Mouse (Mus musculus): ENCODE measurements around the gene Zfp335.
"Not testable (repeated sequence)": the region's sequence is repeated elsewhere in the genome, so short reads cannot be mapped to it uniquely, and the experiment has no call there.

The Zfp335 gene

DNA sequence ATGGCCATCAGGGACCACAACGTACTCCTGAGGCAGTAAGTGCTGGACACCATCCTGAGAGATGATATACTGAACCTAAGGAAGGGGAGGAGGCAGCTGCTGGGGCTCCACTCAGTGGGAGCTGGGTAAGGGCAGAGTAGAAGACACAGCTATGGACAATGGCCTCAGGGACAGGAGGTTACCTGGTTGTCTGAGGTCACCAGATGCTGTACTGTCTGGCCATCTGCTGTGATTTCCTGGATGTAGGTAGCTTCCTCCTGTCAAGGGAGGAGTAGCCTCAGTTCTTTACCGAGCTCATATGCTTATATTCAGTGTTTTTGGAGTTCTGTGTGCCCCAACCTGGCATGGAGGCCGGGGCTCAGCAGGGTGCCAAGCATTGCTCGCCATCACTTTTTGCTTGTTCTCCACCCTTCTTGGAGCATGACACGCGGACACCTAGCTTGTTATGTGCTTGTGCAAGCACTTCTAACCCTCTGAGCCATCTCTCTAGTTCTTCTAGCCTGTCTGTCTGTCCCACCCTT is 18.8 kb downstream of the Zfp335 start:
- no peak for DNase-seq

DNA sequence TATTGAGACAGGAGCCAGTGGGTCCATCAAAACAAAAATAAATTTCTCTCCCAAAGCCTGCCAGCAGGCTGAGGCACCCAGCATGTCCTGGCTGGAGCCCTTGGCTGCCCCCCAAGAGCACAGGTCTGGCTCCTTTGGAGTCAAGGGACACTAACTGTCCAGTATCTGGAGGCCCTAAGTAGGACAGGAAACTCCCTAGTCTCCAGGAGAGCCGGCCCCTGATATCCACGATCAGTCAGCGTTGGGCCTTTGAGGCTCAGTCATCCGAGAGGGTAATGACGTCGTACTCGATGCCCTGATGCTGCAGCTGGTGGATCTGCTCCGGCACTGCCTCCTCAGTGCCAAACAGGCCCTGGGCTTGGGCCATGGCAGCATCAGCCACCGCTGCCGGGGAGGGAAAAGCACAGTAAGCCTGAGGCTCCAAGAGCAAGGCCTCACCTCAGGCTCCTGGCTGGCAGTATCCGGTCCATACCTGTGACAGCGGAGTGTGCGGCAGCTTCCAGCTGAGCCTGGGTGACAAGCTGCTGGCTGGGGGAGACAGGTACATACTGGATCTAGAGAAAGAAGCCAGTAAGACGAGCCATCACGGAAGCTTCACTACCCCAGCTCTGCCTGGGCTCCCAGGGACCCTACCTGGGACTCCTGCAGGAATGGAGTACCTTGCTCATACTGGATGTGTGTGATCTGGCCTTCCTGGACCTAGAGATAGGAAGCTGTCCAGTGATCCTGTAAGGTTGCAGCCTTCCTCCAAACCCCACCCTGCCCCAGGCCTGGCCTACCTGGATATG is 19.5 kb downstream of the Zfp335 start:
- DNase-seq, result no peak

DNA sequence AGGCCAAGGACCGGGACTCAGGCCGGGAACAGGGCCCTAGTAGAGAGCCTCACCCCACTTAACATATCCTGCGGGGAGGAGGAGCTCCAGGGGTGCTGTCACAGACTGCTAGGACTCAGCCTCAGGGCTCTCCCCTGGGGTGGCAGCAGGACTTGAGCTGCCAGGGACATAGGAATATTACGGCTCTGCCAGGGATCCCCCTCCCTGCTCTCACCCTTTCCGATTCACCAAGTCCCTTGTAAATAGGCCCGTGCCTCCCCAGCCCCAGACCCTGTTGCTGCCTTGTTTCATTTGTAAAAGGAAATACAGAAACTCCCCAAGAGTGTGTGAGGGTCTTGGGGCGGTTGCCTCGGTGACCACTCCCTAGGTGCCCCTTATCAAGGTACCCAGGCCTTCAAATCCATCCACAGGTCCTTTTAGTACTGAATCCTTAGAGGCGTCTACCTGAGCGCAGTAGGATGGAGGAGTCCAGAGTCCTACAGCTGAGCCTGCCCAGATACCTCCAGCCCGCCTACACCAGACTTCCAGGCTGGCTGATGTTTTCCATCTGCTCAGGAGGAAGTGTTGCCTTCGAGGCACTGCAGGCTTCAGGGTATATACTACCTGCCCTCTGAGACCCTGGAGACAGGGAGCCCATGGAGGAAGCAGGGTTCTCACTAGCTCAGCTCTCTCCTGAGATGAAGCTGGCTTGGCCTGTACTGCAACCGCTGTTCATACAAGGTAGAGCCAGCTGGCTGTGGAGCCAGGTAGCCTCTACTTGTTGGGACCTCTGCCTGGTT is 20.3 kb downstream of the Zfp335 start:
- DNase-seq, result no peak

DNA sequence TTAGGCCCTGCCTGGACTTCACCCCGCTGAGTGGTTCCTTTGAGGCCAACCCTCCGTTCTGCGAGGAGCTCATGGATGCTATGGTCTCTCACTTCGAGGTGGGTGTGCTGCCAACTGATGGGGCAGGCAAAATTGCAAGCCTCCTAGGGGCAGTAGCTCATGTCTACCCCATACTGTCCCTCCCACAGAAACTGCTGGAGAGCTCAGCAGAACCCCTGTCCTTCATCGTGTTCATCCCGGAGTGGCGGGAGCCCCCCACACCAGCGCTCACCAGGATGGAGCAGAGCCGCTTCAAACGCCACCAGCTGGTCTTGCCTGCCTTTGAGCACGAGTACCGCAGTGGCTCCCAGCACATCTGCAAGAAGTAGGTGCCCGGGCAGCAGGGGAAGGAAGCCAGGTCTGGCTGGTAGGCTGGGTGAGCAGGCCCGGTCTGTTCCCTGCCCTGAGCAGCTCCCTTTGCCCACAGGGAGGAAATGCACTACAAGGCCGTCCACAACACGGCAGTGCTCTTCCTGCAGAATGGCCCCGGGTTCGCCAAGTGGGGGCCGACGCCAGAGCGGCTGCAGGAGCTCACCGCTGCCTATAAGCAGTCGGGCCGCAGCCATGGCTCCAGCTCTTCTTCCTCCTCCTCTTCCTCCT is 21.0 kb downstream of the Zfp335 start:
- no peak for DNase-seq

DNA sequence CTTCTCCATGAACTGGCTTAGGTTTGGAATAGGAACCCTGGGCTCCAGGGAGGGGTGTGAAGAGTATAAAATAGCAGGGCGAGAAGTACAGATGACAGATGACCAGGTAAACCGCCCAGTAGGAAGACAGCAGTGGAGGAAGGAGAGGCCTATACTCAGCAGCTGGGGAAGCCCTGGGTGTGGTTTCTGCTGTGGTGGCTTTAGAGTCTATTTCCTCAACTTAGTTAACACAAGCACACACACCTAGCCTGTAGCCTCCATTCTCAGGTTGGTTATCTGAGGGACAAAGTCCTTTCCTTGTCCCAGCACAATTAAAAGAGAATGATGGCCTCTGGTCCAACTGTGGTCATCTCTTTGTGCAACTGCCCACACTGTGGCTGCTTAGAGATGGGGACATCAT is 21.6 kb downstream of the Zfp335 start:
- no peak for DNase-seq

DNA sequence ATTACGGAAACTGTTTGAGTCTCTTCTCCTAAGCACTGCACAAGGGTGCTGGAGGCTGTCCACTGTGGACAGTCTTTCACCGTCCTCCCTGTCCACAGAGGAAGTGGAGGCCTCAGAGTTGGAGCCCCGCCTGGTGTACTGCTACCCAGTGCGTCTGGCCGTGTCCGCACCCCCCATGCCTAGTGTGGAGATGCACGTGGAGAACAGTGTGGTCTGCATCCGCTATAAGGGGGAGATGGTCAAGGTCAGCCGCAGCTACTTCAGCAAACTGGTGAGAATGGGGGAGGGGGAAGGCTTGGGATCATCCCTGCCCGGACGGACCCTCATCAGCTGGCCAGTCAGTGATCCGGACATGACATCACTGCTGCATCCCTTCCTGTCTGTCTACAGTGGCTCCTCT is 22.6 kb downstream of the Zfp335 start:
- DNase-seq, result no peak

DNA sequence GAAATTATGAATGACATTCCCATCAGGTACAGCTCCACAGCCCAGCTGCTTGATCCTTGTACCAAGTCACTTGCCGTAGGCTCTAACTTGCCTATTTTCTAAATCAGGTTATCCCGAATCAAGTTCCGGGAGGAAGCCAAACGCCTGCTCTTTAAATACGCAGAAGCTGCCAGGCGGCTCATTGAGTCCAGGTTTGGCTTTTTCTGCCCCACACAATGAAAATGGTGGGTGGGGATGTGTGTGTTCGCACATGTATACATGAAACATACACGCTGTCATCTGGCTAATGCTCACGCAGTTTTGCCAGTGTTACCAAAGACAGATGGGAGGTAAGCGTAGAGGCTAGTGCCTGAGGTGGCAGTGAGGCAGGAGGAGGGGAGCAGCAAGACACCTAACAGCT is 24.9 kb downstream of the Zfp335 start:
- DNase-seq, result no peak

DNA sequence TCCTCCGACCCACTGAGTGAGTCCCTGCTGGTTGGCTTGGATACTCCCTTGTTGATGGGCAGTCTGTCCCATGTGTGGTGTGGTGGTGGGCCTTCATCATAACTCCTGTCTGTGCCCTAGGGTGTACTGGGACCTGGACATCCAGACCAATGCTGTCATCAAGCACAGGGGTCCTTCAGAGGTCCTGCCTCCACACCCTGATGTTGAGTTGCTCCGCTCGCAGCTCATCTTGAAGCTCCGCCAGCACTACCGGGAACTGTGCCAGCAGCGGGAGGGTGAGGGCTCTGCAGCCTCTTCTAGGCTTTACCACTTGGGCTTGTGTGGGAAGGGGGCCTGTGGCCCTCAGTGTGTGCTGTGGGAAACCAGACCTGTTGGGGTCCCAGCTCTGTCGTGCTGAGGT is 25.8 kb downstream of the Zfp335 start:
- DNase-seq, result peak; percentile 89

DNA sequence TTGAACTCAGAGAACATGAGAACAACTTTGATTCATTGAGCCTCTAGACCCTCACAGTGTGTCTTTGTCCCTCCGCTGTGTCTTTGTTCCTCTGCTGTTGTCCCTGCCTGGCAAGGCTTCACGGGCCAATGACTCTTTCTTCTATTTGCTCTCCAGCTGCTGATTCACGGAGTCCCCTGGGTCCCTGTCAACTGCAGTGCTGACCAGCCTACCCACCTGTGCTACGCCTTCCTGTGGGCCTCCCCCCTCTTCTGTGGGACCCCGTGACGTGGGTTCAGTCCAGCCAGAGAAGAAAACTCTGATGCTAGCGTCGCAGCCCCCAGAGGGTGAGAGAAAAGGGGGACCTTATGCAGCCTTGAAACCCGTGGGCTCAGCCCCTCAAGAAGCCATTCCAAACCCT is 28.9 kb downstream of the Zfp335 start:
- no peak for DNase-seq

DNA sequence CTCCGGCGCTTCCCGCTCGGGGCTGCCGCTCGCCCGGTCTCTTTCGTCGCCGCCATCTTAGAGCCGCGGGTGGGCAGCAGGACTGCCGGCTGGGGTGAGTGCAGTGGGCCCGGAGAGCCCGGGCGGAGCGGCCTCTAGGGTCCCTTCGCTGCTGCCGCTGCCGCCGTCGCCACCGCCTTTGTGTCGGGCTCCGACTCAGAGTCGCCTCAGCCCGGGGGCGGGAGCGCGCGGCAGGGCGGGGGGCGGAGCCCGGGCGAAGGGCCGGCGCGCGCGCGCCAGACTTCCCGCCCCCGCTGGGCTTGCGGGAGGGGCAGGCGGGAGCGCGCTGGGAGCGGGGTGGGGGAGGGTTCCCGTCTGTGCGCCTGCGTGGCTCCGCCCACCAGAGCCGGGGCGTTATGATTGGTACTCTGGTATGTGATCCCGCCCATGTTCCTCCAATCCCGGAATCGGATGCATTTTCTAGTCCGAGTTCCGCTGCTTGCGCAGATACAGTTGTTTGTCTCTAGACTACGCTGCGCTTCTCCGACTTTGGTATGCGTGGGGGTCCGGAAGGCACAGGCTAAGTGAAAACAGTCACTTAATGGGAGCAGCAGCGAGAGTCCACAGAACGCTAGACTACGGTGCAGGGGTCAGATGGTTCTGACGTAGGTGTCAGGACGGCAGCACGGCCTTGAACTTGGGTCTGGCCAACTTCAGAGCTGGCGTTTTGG is 31.8 kb downstream of the Zfp335 start:
- peak; percentile 94 for DNase-seq

DNA sequence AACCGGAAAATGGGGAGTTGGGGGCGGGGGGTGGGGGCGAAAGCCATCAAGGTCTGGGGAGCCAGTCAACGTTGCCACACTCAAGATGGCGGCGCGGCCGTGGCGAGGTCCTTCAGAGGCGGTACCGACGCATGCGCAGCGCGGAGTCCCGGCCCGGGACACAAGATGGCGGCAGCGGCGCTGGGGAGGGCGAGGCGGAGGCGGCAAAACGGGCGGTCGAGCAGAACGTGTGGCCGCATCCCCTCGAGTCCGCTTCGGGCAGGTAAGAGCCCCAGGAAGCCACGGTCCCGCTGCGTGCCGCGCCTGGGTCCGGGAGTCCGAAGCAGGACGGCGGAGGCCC is 32.4 kb downstream of the Zfp335 start, which contains the start of gene Pcif1:
Gene Pcif1, plus strand, starts transcription at position 77 of the 340 bp plus-strand sequence.
- DNase-seq, result peak; percentile 95

DNA sequence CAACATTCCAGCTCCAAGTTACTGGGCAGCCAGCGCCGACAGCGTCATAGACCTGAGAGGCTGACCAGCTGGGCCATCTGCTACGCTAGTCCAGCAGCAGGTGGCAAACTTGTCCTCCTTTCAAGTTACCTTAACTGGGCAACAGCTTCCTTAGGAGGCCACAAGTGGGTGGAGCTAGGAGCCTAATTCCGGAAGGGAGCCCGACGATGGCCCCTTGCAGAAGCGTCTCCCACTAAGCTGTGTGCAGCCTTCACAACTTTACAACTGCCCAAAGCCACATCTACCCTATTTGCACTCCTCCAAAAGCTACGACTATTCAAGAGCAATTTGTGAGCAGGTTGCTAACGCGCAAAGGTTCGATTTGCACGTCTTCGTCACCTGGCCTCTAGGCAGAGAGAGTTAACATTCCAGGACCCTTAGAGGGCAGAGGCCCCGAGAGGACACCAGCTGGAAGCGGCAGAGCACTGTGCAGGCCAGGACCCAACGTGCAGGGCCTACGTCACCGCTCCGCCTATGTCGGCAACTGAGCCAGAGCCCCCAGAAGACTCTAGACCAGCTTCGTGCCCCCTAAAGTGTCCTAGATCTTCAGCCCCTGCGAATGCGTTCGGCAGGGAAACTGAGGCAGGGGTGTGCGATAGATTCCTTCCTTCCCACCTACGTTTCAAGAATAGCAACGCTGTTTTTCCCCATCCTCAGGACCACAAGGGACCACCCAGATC is 32.9 kb downstream of the Zfp335 start:
- DNase-seq, result no peak

DNA sequence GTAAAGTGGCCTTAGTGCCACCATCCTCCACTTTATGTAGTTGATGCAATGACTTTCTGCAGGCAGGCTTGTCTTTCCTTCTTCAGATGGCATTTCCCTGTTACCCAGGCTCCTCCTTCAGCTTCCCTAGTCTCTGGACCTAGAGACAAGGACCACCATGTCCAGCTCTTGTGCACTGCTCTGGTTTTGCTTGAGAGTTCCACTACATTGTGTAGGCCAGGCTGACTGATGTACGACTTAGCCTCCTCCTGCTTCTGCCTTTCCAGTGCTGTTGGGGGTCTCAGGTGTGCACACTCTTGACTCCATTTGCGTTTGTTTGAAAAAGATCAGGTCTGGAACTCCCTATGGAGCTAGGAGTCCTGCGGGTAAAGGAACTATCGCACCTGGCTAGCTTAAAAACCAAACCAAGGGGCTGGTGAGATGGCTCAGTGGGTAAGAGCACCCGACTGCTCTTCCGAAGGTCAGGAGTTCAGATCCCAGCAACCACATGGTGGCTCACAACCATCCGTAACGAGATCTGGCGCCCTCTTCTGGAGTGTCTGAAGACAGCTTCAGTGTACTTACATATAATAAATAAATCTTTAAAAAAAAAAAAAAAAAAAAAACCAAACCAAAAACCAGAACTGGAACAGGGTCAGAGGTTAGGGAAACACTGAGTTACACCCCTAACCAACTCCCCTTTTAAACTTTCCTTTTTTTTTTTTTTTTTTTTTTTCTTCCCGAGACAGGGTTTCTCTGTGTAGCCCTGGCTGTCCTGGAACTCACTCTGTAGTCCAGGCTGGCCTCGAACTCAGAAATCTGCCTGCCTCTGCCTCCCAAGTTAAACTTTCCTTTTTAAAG is 34.0 kb downstream of the Zfp335 start:
- not testable (repeated sequence) for DNase-seq

DNA sequence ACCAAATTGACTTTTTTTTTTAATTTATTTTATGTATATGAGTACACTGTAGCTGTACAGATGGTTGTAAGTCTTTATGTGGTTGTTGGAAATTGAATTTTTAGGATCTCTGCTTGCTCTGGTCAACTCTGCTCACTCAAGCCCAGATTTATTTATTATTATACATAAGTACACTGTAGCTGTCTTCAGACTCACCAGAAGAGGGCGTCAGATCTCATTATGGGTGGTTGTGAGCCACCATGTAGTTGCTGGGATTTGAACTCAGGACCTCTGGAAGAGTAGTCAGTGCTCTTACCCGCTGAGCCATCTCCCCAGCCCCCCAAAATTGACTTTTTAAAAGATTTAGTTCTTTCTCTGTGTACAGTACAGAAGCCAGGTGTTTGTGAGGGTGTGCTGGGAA is 35.9 kb downstream of the Zfp335 start:
- not testable (repeated sequence) for DNase-seq

DNA sequence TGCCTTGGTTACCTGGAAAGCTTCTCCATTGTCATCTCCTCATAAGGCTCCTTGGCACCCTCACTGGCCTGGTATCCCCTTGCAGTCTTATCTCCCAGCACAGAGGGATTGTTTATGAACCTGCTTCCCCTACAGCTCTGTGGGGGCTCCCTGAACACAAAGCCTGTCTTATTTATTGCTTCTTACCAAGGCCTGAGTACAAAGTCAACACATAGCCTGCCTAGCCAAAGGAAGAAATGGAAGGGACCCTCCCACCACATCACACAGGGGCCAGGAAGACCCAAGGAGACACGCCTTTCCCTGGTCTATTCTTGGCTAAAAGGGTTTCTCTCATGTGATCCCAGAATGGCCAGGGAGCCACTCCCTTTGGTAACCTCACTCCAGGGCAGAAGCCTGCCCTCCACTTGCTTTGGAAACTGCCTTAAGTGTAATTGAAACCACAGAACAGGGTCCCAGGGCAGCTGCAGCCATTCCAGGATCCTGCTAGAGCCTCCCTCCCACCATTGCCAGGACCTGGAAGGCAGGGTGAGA is 37.3 kb downstream of the Zfp335 start:
- no peak for DNase-seq

DNA sequence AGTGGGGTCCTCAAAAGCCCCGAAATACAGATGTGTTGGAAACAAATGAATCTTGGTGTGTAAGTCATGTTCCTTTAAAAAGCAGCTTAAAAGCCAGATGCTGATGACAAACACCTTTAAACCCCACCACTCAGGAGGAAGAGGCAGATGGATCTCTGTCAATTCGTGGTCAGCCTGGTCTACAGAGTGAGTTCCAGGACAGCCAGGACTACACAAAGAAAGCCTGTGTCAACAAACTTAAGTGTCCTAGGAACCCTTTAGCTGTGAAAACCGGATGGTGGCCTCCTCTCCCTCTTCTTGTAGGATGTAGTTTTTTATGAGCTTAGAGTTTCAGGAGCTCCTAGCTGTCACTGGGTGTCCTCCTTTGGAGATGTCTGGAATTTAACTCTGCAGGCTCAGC is 37.9 kb downstream of the Zfp335 start:
- DNase-seq, result no peak

DNA sequence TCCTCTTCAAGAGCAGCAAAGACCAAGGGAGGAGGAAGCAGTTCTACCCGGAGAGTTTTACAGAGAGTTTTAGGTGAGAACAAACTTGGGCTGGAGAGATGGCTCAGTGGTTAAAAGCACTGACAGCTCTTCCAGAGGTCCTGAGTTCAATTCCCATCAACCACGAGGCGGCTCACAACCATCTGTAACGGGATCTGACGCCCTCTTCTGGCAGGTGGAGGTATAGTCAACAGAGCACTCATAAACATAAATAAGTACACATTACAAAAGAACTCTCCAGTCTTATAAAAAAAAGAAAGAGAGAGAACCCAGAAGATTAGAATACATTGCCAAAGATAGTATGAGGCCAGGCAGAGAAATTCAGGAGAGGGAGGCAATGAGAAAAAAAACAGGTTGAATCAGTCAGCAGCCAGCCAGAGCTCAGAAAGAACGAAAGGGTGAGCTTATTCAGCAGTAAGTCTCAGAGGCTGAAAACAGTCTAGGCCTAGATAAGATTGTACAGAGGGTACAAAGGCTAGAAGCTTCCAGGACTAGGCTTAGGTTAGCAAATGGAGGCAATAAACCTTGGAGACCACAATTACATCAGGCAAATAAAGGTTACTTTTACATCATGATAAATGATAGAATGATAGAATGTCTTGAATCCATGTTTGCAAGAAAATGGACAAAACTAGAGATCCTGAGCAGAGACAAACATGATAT is 39.8 kb downstream of the Zfp335 start:
- DNase-seq, result no peak

DNA sequence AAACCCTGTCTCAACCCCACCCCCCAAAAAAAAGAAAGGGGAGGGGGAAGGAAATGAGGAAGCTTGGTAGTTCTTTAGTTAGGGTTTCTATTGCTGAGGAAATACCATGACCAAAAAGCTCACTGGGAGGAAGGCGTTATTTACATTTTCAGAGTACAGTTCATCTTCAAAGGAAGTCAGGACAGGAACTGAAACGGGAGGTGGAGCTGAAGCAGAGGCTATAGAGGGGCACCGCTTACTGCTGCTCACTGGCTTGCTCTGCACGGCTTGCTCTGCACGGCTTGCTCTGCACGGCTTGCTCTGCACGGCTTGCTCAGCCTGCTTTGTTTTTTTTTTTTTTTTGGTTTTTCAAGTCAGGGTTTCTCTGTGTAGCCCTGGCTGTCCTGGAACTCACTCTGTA is 43.1 kb downstream of the Zfp335 start:
- no peak for DNase-seq

DNA sequence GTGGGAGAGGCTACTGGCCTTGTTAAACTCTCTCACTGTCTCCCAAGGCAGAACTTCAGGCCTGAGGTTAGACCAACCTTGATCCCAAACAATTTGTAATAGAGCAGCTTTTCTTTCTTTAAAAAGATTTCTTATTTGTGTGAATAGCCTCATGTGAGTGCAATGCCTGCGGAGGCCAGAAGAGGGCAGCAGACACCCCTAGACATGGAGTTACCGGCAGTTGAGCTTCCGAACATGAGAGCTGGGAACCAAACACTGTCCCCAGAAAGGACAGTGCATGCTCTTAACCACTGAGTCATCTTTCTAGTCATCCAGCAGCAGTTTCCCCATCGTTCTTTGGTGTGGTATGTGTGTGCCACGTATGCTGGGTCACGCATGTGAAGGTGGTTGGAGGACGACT is 44.0 kb downstream of the Zfp335 start:
- no peak for DNase-seq

DNA sequence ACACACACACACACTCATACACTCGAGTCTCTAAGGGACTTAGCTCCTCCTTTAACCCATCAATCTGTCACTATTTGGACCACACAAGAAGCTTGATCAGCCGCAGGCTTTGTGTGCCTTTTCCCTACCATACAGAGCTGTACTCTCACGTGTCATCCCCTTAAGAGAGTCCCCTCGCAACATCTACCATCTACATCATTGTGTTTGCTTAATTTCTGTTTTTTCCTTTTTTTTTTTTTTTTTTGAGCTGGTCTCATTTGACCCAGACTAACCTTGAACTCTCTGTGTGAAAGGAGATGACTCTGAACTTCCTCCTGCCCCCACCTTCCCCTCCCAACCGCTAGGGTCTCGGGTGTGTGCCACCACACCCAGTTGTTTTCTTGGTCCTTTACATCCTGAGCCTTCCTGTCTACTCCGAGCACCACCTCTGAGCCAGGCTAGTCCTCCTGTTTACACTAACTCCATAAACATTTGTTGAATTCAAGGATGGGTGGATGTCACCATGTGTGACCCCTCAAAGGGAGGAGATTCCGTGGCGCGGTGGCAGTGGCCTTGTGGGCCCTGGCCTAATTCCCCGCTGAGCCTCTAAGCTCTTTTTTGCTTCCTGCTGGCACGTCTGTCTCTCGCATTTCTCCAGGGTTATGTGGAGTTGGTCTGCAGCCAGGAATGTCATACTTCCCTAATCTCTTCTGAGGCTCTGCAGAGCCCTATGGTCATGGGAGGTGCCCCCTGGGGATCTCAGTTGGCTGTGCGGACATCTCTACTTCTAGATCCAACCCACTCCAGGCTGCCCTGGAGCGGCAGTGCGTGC is 44.6 kb downstream of the Zfp335 start:
- no peak for DNase-seq
